Mouse (Mus musculus): ENCODE data around the gene Nipal4.

GRCm38 (mm10) chr11:46172128-46172527, 5.8 kb upstream of the Nipal4 start:
- TF ChIP-seq CTCF (IDR thresholded peaks at IDR 0.05; ENCODE audit: extremely low read depth, insufficient read depth, insufficient read length, insufficient replicate concordance) (no peak), POLR2A (IDR thresholded peaks at IDR 0.05; ENCODE audit: low read depth, low read length) (no peak)

Data from spleen, adult 2 months (tissue).